Mouse (Mus musculus) forebrain, embryonic 16.5 days (tissue): ENCODE data around the gene Dnm3. TPM values are rescaled to one million over a fixed set of nuclear protein-coding genes. Genes with fewer than 3 reads are reported as not detected.

Experiments
- ATAC-seq: fragments of 200-750 bp; cut with Nextera tagmentation; 2 replicates; pipeline ENCODE4 v1.8.0; 2017; ENCODE audit warnings: mild to moderate bottlenecking, moderate library complexity
- H3K27ac ChIP-seq: fragments of 300-500 bp; sonication (generic); 2 replicates; pipeline ENCODE4 v1.5.1; 2014; ENCODE audit warnings: low read length, control low read depth
- H3K27me3 ChIP-seq: fragments of 300-500 bp; sonication (generic); replicated peaks from 2 replicates; pipeline ENCODE4 v1.6.1; 2014; ENCODE audit warnings: low read length; ENCODE audit not compliant: control insufficient read depth, insufficient read depth
- H3K36me3 ChIP-seq: fragments of 300-500 bp; sonication (generic); 2 replicates; pipeline ENCODE4 v1.6.1; 2014; ENCODE audit not compliant: control insufficient read depth, insufficient read depth
- H3K4me1 ChIP-seq: fragments of 300-500 bp; sonication (generic); replicated peaks from 2 replicates; pipeline ENCODE4 v1.6.1; 2014; ENCODE audit warnings: low read length; ENCODE audit not compliant: control insufficient read depth, insufficient read depth
- H3K4me2 ChIP-seq: fragments of 300-500 bp; sonication (generic); 2 replicates; pipeline ENCODE4 v1.6.1; 2014; ENCODE audit warnings: mild to moderate bottlenecking, low read length, control low read depth
- H3K4me3 ChIP-seq: fragments of 300-500 bp; sonication (generic); replicated peaks from 2 replicates; pipeline ENCODE4 v1.5.1; 2014; ENCODE audit warnings: mild to moderate bottlenecking, low read length, control low read depth
- H3K9ac ChIP-seq: fragments of 300-500 bp; sonication (generic); replicated peaks from 2 replicates; pipeline ENCODE4 v1.6.1; 2014; ENCODE audit warnings: low read depth, low read length, control low read depth
- H3K9me3 ChIP-seq: fragments of 300-500 bp; sonication (generic); 2 replicates; pipeline ENCODE4 v1.6.1; 2016; ENCODE audit warnings: low read length; ENCODE audit not compliant: control insufficient read depth
- WGBS: fragments of 180-500 bp; shearing (Covaris S2); extraction: QIAGEN DNeasy Blood & Tissue Kit; methylation state at CpG from one replicate; pipeline ENCODE4 v1.1.7; 2014; 5-methylcytosine and 5-hydroxymethylcytosine counted together
- polyA plus RNA-seq: library from polyadenylated mRNA; unstranded; fragments of >200 nt; fragmentation: Nextera tagmentation; extraction: Ambion mirVana; gene quantifications from 2 replicates; pipeline ENCODE4 v1.2.1, GENCODE M21; 2015

Dnm3 gene
- polyA plus RNA-seq, 1 experiment from 2014 or later: 41.8 TPM

DNA sequence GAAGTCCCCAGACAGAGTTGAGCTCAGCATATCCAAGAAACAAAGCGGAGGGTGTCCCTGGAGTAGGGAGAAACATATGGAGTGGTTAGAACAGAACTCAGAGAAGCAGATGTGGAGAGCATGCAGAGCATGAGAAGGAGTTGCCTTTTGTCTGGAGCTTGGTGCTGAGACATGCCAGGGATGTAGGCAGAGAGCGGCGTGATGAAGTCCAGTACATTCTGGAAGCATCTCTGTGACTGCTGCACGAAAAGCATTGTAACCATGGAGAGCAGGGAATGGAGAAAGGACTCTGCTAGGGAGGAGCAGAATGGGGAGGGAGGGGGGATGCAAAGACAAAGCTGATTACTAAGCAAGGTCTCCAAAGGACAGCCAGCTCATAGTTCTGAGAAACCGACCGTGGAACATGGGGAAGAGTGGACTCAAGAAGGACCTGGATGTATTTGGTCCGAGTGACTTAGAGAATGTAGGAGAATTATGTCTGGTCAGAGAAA, 369.6 kb downstream of the Dnm3 start:
- peak; percentile 33; the same call in 1 of the 2 replicates for ATAC-seq

DNA sequence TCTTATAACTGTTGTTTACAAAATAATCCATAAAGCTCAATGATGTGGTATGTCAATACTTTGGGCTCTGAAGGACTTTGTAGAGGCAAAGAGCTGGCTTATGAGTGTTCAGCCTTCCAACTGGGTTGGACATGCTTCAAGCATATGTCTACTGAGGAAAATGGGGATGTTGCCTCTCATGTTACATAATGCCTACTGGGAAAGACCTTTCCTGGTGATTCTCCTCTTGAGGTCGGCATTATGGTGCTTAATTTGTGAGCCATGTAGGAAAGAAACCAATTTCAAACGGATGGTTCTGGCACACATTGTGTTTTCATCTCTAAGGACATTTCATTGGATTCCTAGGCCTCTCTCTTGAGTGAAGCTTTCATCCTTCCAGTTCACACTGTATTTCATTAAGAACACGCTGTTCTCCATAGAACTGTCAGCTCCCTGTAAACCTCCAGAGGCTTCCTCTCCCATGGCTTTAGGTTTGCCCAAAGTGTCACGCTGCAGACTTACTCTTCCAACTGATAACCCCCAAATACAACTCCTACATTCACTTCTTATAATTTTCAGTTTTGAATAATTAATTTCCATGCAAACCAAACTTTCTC, 370.7 kb downstream of the Dnm3 start:
- Histone ChIP-seq H3K4me2 (no peak overlapping the region), H3K4me1 (peaks cover 3% of the 10 kb centered on the region), H3K27me3 (no peaks in the 10 kb centered on the region), H3K36me3 (no peaks in the 10 kb centered on the region), H3K9ac (no peak overlapping the region), H3K9me3 (no peaks in the 10 kb centered on the region), H3K4me3 (no peak overlapping the region), H3K27ac (no peak overlapping the region)
- no peak for ATAC-seq
- WGBS: 73% methylated on average over 4 of the region's 4 CpGs

More for the DNA sequence above, 369.6 kb downstream of the Dnm3 start:
- H3K27ac ChIP-seq: no peak overlapping the region
- no peak overlapping the region for H3K4me2 ChIP-seq
- H3K27me3 ChIP-seq: no peaks in the 10 kb centered on the region
- 54% methylated on average over 7 of the region's 7 CpGs for WGBS
- H3K9me3 ChIP-seq: no peaks in the 10 kb centered on the region
- H3K36me3 ChIP-seq: no peaks in the 10 kb centered on the region
- H3K4me1 ChIP-seq: peaks cover 3% of the 10 kb centered on the region
- H3K4me3 ChIP-seq: no peak overlapping the region
- H3K9ac ChIP-seq: no peak overlapping the region

DNA sequence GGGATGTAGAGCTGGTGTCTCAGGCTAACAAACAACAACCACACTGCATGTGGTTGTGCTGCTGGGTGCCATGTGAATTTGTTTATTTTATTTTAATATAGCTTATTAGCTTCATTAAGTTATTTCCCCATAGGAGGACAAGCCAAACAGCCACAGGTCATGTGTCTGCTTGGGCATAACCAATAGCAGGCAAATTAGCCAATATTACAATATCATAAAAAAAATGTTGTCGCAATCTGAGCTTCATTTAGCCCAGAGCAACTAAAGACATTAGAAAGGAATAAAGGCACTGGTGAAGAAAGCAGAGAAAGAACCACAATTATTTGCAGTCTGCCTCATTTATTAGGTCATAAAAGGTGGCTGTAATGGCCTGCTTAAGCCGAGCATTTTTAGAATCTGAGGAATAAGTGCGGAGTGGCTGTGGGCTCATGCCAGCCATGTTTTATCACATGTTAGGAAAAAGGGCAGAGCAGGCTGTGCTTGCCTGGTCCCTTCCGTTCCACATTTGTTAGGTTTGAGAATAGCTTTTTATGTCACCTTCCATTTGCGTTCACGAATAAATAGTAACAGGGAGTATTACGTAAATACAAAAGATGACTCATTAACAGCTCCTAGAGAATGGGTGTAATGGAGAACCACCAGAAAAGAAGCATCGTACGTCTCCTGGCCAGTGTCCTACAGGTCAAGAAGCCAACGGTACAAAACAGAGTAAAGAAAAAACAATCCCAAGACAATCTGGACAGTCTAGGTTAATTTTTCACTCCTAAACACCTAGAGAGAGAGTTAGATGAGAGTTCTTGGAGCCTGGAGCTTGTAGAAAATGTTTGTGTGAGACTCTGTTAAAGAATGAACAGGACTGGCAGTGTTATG, 376.6 kb downstream of the Dnm3 start:
- 72% methylated on average over 10 of the region's 10 CpGs for WGBS
- no peak for ATAC-seq

DNA sequence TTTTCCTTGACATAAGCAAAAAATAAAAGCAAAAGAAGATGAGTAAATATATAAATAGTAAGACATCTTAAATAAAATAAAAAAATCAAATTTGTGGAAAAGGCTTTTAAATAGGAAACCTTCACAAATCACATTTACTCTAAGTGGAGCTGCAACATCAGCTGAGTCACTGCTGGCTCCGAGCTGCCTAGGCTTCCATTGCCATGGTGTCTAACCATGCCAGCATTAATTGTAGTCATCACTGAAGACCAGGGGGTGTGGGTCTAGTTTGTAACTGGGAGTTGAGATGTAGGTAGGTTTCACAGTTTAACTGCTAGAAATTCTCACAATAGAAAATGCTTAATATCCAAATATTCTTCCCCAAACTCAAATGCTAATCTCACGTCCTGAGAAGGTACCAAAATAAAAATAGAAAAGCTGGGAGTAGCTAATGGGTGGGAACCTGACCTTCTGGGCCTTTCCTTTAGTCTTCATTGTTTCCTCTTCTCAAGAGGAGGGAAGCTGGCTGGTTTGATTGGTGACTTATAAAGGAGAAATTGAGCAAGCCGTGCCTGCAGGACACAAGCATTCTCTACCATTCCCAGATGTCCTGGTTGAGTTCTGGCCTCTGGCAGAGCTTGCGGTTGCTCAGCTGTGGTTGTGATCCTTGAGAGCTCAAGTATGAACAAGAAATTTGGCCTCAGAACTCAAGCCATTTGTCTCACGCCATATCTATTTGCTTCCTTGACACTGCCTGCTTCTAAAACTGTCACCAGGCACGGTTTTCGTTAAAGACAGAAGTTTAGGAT, 377.6 kb downstream of the Dnm3 start:
- H3K27ac ChIP-seq: no peak overlapping the region
- no peaks in the 10 kb centered on the region for H3K27me3 ChIP-seq
- no peak for ATAC-seq
- no peak overlapping the region for H3K9ac ChIP-seq
- no peaks in the 10 kb centered on the region for H3K4me1 ChIP-seq
- 82% methylated on average over 7 of the region's 7 CpGs for WGBS
- H3K36me3 ChIP-seq: no peaks in the 10 kb centered on the region
- H3K4me2 ChIP-seq: no peak overlapping the region
- H3K9me3 ChIP-seq: no peaks in the 10 kb centered on the region
- no peak overlapping the region for H3K4me3 ChIP-seq

More for the DNA sequence above, 376.6 kb downstream of the Dnm3 start:
- no peaks in the 10 kb centered on the region for H3K9me3 ChIP-seq
- H3K4me3 ChIP-seq: no peak overlapping the region
- H3K27me3 ChIP-seq: no peaks in the 10 kb centered on the region
- no peak overlapping the region for H3K9ac ChIP-seq
- H3K4me2 ChIP-seq: no peak overlapping the region
- H3K36me3 ChIP-seq: no peaks in the 10 kb centered on the region
- H3K4me1 ChIP-seq: no peaks in the 10 kb centered on the region
- H3K27ac ChIP-seq: no peak overlapping the region

DNA sequence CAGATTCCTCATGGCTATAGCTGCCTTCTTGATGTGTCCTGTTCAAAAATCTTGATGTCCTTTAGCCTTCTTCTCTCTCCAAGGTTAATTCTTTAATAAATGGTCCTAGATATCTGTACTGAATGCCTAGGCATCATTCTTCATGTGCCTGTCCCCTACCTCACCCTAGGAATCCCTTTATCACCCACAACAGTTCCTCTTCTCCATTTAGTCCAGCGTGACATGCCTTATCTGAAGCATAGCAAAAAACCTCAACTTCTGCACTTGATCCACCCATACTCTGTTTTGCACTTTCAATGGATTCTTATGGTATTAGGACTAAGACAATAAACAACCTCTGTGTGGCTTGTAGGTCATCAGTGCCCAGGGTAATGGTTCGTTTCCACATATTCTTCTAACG, 378.6 kb downstream of the Dnm3 start:
- Histone ChIP-seq H3K4me1 (no peaks in the 10 kb centered on the region), H3K4me2 (no peak overlapping the region), H3K9me3 (no peaks in the 10 kb centered on the region), H3K4me3 (no peak overlapping the region), H3K27me3 (no peaks in the 10 kb centered on the region), H3K9ac (no peak overlapping the region), H3K36me3 (no peaks in the 10 kb centered on the region), H3K27ac (no peak overlapping the region)
- 86% methylated on average over 3 of the region's 3 CpGs for WGBS
- ATAC-seq: no peak

DNA sequence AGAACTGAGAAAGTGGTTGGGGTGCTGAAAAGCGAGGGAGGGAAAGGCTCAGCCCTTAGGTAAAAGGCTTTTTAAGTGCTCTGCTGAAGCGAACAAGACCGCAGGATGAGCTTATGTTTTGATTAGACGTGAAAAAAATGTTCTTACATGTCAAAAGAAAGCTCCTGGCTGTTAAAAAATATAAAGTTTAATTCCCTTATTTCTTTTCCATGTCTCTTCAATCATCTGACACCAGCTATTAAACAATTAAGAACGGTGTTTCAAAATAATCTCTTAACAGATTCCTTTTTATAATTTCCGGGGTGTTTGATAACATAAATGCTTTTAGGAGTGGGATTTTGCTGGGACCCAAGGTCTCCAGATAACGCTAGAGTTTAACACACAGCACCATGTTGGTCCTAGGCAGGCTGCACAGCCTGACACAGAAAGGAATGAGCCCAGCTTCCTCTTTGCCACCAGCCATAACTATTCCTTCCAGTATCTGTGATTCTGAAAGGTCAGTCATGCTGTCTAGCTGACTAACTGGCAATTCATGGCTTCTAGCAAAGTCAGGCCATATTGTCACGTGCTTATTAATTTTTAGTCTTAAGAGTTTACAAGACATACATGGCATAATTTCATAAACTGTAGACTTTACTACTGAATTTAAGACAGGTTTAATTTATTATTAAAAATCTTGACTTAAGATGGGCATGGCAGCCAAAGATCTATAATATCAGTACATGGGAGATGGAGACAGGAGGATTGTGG, 383.1 kb downstream of the Dnm3 start:
- no peak for ATAC-seq
- Histone ChIP-seq H3K4me2 (no peak overlapping the region), H3K4me3 (no peak overlapping the region), H3K27me3 (no peaks in the 10 kb centered on the region), H3K4me1 (no peaks in the 10 kb centered on the region), H3K9ac (no peak overlapping the region), H3K27ac (no peak overlapping the region), H3K36me3 (no peaks in the 10 kb centered on the region), H3K9me3 (no peaks in the 10 kb centered on the region)
- 85% methylated on average over 8 of the region's 8 CpGs for WGBS

DNA sequence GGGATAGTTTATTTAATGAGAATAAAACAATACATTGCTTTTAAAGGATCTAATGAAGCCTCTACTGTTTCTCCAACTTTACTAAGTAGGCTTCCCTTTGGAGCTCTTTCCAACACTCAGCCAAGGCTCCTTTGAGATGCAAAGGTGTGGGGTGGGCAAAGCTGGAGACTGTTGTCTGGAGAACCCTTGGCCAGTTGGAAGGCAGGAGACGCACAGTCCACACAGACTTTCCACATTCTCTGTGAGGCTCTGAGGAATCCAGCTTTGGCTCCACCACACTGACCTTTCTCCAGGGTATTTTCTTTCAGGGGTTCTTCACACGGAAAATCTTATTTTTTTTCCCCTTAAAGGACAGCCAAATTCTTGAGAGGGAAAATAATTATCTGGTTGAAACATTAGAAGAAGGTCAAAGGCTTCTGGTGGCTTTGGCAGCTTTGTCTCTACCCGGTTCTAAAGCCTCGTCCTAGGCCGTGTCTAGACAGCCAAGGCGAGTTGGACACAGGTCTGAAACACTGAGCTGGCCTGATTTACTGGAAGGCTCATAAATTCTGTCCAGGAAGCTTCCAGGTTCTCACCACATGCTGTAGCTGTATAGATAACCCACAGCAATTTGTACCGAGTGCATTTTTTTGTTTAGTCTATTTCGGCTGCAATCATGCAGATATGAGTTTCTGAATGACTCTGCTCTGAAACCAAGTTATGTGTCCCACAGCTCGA, 383.9 kb downstream of the Dnm3 start:
- Histone ChIP-seq H3K4me3 (no peak overlapping the region), H3K9ac (no peak overlapping the region), H3K36me3 (no peaks in the 10 kb centered on the region), H3K27me3 (no peaks in the 10 kb centered on the region), H3K27ac (no peak overlapping the region), H3K9me3 (no peaks in the 10 kb centered on the region), H3K4me1 (no peaks in the 10 kb centered on the region), H3K4me2 (no peak overlapping the region)
- ATAC-seq: no peak
- WGBS: 78% methylated on average over 9 of the region's 9 CpGs

DNA sequence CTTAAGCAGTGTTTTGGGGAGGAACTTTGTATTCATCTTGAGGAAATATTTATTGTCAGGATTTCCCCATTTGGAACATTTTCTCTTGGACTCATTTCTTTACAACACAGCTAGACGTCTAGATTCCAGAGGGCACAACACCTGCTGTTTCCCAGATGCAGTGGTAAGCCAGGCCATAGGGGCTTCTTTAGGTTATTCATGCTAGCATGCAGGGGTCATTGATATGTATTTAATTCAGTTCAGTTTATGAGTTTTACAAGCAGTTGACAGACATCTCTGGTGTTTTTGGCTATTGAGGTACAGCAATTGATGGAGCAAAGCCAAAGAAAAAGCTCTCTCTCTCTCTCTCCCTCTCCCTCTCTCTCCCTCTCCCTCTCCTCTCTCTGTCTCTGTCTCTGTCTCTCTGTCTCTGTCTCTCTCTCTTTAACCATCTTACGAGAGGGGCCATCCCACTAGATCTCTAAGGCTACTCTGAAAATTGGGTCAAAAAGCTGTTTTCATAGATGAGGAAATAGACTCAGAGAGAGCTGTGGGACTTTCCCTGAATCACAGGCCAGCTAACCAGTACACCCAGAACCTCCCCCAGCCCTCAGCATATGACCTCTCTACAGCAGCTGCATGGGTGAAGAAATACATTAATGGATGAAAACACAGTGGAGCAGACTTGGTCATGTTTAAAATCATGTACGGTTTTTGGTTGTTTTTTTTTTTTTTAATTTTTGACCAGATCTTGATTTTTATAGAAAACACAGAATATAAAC, 384.8 kb downstream of the Dnm3 start:
- H3K9ac ChIP-seq: no peak overlapping the region
- H3K4me3 ChIP-seq: no peak overlapping the region
- no peak overlapping the region for H3K4me2 ChIP-seq
- H3K27me3 ChIP-seq: no peaks in the 10 kb centered on the region
- H3K27ac ChIP-seq: no peak overlapping the region
- H3K4me1 ChIP-seq: no peaks in the 10 kb centered on the region
- WGBS: 82% methylated on average over 3 of the region's 3 CpGs
- no peaks in the 10 kb centered on the region for H3K9me3 ChIP-seq
- H3K36me3 ChIP-seq: no peaks in the 10 kb centered on the region
- ATAC-seq: no peak
